Mouse (Mus musculus): ENCODE results near the gene Dcaf8.
A peak's percentile ranks its signal among the peaks of the same experiment; 100 is the strongest.

Dcaf8 gene

DNA sequence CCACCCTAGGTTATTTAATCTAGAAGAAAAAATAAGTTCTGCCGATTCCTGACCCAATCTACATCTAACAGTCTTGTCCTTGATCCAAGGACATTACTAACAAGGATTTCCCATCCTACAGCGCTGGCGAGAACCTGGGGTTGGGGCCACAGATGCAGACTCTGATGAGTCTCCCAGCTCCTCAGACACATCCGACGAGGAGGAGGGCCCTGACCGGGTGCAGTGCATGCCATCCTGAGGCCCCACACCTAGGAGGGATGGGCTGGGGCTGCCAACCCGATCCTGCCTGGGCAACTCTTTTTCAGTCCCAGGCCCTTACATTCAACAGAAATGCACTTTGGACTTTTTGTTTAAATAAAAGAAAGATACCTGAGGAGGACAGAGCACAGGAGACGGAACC is 46.6 kb downstream of the Dcaf8 start:
- DNase-seq (ENCODE audit: extremely low spot score, low spot score) = no peak

DNA sequence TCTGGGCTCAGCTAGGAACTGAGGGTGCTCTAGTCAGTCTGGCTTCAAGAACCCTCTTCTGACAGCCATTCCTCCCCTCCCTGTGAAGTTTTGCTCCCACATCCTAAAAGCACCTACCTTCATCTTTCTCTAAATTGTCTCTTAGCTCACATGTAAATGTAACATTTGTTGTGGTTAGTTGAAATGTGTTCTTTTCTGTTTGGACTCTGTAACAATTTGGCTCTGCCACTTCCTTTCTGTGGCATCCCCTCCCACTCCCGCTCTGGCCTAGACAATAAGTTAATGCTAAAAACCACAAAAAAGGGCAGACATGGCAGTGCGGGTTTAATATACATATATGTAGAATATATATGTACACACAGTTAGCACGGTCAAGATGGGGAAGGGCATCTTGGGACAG is 49.3 kb downstream of the Dcaf8 start:
- DNase-seq (ENCODE audit: extremely low spot score, low spot score) = no peak

DNA sequence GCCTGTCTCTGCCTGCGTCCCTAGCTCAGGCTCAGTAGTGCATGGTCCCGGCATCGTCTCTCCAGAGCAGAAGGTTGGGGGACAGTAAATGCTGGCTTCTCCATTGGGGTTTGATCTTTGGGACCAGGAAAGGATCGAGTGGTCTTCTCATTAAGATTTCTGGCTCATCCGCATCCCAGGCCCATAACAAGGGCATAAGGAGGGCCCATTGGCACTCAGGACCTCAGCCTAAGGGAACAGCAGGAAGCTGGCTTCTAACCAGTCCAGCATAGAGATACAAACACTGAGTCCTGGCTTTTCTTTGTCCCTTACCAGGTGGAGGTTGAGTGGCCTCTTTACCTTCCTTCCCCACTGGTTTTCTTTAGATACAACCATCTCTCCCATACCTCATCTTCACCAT is 50.0 kb downstream of the Dcaf8 start:
- no peak for DNase-seq (ENCODE audit: extremely low spot score, low spot score)

DNA sequence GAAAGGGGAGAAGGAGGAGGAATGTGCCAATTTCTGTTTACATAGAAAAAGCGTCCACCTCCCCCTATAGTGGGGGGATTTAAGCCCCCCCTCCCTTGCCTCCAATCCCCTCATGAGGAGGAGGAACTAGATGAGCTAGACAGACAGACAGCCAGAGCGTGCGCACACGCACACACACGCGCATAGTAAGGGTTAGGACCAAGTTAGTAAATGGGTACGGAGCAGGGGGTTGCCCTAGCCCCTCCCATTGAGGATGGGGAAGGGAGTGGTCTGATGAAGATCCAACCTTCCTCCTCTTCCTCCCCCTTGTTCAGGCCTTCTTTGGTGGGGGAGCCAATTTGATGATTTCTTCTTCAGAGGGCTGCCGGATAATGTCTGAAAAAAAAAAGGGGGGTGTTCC is 50.4 kb downstream of the Dcaf8 start:
- no peak for DNase-seq (ENCODE audit: extremely low spot score, low spot score)

DNA sequence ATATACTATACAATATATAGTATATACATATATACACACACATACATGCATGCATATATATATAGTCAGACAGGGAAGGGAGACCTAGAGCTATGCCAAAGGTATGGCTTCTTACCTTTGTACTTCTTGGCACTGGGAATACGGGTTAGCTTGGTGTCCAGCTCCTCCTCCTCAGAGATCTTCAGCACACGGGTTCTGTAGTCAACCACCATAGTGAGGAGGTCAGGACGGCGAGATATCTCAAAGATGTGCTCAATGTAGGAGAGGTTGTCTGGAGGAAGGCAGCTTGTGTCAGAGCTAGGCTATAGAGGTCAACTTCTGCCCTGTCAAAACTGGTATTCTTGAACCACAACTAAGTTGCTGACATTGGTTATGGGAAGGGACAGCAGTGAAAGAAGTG is 51.1 kb downstream of the Dcaf8 start:
- no peak for DNase-seq (ENCODE audit: extremely low spot score, low spot score)

DNA sequence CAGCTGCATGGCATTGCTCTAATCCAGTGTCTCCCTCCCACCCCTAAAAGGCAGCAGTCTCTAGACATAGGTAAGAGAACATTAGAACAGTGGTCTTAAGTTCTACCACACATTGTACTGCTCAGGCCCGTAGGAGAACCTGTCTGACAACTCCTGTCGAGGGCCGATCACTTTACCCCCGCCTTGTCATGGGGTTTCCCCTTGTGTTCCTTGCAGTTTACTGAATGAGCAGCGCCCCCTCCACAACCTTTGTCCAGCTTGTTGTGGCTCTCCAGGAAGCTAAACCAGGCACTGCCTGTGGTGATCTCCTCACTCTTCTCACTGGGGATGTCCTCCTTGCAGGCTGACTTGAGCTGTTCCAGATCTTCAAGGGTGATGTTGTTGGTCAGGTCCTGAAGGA is 52.3 kb downstream of the Dcaf8 start:
- no peak for DNase-seq (ENCODE audit: extremely low spot score, low spot score)

DNA sequence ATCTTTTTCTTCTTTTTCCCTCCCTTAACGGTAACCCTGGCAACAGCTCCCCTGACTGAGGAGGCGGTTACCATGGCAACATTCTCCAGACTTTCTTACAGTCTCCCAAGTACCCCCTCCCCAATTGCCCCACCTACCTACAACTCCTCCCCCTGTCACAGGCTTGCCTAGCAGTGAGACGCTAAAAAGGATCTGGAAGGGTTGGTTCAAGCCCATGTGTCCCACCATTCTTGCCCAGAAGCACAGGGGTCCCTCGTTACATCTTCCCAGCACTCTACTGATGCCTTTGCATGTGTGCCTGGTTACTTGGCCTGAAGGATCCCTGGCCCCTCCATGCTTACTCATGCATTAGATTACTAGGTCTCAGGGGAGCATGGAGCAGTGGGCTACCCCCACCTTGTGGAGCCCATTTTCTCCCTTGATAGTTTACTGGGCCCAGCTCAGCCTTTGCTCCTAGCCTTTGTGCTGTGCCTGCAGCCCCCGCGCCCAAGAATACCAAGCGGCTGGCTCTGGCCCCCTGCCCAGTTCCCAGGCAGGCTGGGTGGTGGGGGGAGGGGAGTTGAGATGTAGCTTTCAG is 53.1 kb downstream of the Dcaf8 start:
- peak; percentile 44 for DNase-seq (ENCODE audit: extremely low spot score, low spot score)

DNA sequence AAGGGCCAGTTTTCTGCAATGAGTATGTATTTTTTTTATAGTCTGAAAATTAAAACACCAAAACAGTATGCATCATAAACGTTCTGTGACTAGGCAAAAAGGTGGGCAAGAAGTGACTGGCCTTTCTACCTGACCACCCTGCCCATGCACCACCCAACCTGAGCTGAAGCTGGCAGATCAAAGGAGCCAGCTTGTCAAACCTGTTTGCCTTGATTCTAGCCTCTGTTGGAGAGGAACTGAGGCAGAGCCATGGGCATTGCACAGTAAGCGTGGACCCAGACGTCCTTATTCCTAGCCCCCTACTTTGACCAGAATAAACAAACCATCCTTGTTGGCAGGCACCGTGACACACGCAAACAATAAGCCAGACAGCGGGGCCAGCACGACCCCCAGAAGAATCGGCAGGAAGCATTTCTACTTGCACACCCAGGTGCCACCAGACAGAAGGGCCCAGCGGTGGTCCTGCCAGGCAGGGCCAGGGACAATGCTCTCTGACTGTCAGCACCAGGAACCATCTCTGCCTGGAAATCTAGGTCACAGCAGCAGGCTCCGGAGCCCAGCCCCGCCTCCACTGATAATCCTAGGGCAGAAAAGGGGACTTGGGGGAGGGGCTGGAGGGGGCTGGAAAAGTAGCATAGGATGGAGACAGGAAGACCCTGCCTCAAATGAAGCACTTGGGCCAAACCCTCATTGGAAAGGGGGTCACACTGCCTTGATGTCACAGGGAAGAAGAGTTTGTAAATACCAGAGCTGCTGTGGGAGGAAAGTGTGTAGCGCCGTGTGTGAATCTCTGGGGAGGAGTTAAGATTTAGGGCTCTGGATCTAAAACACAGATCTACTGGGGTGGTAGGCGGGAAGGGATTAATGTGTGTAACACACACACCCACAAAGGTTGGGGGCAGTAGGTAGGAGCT is 54.3 kb downstream of the Dcaf8 start:
- DNase-seq (ENCODE audit: extremely low spot score, low spot score) = peak; percentile 52

DNA sequence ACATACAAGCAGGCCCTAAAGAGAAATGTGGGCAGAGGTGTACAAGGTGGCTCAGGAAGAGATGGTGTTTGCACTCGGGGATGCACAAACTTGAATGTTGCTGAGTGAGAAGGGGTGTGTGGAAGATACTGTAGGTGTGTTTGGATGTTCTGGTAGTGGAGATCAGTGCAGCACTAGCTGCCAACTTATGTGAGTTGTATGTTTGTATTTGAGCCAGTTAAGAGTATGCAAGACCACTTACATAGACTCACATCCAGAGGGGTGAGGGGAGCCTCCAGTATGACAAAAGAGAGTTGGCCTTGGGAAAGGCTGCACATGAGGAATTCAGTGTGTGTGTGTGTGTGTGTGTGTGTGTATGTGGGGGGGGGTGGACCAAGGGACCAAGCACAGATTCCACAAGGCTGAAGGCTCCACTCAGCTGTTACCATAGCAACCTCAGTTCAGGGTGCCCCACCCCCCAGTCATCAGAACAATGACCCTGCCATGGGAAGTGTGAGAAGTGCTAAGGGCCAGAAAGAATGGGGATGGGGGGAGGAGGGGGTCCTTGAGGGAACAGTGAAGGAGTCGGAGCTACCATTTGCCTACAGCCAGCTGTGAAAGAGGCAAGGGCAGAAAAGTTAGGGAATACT is 55.1 kb downstream of the Dcaf8 start:
- peak; percentile 78 for DNase-seq (ENCODE audit: extremely low spot score, low spot score)

DNA sequence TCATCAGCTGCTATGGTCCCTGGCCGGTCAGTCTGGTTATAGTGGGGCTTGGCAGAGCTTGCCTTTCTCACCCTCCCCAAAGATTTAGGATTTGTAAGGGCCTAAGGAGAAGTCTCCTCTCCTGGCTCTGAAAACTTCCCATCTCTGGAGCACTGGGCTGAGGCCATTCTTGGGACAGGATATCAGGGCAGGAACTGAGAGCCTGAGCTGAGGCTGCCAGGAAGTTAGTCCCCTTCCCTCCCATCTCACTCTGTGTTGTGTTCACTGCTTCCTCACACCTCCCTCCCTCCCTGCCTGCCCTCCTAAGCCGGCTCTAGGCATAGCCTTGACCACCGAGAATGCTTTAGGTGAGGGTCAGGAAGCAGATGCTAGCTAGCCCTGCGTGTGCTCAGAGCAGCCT is 55.7 kb downstream of the Dcaf8 start:
- no peak for DNase-seq (ENCODE audit: extremely low spot score, low spot score)

DNA sequence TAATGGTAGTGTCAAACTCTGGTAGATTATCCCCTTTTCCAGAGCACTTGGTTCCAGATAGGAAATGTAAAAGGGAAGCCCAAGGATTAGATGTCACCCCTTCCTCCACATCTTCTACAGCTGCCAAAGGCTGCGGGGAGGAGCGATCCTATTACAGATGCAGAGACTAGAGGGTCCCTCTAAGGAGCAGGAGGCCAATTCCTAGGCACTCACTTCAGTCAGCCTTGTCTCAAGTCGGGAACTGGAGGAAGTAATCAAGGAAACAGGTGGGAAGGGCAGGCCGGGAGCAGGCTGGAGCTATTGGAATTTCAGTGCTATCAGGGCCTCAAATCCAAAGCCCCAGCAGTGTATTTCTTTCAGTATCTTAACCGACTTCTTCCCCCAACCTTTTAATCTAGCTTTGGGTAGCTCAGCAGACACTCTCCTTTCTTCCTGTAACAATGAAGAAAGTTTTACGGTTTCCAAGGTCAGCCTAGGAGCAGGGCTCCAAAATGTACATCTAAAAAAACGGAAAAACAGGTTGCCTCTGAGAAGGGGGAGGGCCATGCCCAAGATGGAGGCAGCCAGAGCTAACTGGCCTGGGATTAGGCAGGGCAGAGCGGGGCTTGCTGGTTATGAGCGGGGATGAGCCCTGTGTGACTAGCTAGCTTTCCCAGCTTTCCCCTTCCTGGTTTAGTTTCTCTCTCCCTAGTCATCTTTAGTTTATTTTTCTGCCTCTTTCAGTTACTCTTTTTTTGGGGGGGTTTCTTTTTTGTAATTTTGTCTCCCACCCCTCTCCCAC is 56.3 kb downstream of the Dcaf8 start:
- DNase-seq (ENCODE audit: extremely low spot score, low spot score) = no peak

DNA sequence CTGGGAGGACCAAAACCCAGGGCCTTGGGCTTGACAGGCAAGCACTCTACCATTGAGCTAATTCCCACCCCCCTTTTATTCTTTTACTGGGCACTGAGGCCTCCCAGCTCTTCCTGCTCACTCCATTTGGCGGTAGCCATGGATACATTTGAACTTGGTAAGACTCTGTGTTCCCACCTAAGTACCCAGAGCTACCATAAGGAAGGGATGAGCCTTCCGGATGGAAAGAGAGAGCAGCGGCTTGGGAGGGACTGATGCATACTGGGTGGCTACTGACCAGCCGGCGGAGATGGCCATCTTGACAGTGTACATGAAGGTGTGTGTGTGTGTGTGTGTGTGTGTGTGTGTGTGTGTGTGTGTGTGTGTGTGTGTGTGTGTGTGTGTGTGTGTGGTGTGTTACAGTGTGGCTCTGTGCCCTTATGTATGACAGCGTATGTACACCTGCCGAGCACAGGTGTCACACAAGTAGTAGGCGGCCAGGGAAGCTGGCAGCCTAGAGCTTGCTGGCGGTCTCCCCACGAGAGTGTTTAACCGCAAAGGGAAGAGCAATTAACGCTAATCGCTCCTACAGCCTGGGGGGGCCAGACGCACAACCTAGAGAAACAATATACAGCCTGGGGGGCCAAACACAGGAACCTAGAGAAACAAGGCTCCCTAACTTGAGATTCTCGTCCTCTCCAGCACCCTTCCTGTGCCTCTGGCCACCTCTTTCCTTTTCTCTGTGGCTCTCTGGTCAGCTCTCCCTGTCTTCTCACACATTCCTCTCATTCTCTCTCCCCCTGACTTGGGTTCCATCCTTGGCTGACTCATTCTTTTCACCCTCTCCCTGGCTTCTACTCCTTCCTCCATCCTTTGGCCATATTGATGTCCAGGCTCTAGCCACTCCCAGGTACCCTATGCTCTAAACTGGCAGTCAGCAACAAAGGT is 57.2 kb downstream of the Dcaf8 start:
- no peak for DNase-seq (ENCODE audit: extremely low spot score, low spot score)

DNA sequence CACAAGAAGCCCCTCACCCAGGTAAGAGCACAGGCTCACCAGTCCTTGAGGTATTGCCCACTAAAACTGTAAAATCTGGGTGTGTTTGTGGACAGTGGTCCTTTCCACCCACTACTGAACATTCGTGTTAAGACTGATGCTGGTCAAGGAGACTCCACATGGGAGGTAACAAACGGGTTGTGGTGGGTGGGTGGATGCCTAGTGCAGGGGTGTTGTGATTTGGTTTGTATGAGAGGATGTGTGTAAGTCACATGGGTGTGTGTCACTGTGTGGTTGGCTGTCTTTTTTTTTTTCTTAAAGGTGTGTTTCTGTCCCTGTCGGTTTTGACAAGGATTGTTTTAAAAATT is 57.8 kb downstream of the Dcaf8 start:
- DNase-seq (ENCODE audit: extremely low spot score, low spot score) = no peak

DNA sequence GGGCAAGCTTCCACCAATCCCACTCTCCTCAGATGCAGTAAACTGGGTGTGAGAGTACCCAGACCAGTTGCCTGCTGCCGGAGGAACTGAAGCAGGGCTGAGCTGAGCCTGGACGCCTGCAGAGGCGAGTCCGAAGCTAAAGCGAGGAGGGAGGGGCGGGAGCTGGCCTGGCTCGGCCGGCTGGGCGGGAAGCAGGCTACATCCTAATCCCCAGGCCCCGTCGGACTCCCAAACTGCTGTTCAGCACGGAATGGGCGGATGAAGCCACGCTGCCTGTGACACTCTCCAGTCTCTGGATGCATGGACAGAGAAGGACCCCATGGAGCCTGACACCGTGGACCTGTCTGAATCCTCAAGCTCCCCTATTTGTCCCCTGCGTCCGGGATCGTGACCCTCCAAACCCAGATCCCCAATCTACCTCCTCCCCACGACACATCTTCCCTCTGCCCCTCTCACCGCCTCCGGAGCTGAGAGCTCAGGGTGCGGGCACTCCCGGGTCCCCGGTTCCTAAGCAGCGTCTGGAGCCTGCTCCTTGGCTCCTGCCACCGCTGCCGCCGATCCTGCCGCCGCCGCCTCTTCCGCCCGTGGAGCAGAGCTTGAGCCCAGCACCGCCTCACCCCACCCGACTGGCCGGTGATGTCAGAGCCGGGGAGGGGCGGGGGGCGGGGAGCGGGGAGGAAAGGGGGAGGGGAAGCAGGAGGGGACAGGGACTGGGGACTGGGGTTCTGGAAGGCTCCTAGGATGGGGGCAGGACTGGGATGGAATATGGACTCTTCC is 58.4 kb downstream of the Dcaf8 start, which contains the start of gene Pea15a:
Pea15a (minus strand) TSS at position 664 of the 777 bp plus-strand sequence.
- peak; percentile 89 for DNase-seq (ENCODE audit: extremely low spot score, low spot score)

DNA sequence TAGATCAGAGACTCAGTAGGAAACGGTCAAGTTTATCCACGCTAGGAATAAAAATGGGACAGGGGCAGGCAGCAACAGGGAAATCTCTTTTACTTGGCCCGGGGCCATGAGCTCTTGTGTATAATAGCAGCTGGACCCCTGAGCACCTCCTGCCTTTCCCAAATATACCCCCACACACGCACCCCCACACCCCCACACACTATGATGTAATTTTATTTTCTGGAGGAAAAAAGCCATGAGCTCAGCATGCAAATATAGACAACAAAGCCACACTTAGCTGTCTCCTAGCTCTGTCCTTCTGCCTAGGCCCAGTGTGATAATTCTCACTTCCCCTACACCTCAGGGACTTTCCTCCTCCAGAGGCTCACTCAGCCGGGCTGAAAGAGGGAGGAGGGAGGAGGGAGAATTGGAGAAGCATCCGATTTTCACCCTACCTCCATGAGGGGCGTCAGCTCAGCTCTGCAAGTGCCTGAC is 59.3 kb downstream of the Dcaf8 start:
- no peak for DNase-seq (ENCODE audit: extremely low spot score, low spot score)

DNA sequence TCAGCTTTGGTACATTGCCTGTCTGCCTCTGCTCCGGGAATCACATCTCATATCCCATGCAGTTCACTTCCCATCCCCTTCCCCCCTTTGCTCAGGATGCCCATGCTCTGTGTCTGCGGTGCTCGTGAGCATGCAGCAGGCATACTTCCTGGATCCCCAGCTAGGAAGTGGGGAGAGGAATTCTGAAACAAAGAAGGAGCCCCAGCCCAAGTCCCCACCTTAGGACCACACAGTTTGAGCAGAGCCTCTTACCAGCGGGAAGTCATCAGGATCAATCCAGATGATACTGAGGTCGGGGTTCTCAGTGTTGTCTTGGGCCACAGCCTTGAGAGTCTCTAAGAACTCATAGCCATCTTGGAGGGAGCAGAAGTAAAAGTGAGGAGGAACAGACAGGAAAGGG is 64.9 kb downstream of the Dcaf8 start:
- DNase-seq (ENCODE audit: extremely low spot score, low spot score) = no peak

DNA sequence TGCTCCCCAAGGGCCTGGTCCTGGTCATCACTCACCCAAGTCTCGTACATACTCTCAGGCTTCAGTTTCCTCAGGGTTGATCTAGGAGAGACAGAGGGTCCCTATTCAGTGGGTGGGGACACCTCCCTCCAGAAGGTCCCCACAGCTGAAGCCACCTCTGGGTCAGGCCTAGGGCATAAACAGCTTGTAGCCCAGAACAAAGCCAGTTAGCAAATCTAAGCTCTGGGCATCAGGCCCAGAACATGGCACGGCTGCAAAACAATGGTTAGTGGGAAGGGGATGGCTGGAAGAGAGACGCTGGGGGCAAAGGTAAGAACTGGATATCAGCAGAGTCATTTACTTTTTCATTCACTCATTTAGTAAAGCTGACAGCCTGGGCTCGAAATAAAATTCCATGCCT is 65.9 kb downstream of the Dcaf8 start:
- no peak for DNase-seq (ENCODE audit: extremely low spot score, low spot score)

DNA sequence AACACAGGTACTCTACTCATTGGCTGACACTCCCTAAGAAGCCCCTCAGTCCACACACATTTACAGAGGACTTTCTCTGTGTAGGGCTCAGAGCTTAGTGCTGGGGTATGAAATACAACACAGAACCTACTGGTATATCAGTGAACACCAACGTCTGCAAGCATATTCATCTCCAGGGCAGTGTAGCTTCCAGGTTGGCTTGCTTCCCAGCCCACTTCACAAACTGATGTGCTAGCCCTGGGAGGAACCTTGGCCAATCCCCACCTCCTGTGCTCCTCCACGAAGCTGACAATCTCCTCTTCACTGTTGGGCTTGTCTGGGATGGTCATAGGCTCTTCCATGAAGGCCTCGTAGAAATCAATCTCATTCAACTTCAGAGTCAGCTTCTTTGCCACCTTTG is 66.9 kb downstream of the Dcaf8 start:
- DNase-seq (ENCODE audit: extremely low spot score, low spot score) = no peak

DNA sequence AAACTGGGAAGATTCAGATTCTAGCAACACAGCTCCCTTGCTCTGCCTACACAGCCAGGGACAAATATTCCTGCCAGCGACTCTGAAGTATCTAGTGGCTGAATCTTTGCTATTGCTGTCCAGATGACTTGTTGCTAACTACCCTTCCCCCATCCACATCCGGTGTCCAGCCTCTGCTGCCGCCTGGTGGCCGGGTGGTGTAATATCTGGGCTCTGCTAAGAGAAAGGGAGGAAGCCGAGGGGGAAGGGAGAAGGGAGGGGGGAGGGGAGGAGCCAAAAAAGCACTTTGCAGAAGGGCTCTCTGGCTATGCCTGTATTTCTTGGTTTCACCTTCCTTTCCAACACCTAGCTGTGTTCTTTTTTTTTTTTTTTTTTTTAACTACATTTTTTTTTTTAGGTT is 69.3 kb downstream of the Dcaf8 start:
- DNase-seq (ENCODE audit: extremely low spot score, low spot score) = peak; percentile 97

All from neural tube, embryonic 10.5 days (tissue).